Mouse (Mus musculus): ENCODE results near the gene Ttyh2.
"Not testable (repeated sequence)": the region's sequence is repeated elsewhere in the genome, so short reads cannot be mapped to it uniquely, and the experiment has no call there.

Ttyh2 gene

DNA sequence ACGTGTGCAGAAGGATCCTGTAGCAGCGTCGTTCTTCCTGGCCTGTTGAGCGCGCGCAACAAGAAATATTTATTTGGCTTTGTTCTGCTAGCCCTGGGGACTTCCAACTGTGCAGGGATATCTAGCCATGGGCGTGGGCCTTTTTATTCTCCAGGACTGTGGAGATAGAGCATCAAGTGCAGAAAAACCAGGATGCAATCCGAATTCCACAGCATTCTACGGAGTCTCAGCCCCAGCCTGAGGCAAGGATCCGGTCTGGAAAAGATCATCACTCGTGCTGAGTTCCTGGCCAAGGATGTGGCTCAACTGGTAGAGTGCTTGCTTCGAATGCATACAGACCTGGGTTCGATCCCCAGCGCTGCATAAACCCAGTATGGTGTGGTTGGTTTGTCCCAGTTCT lies 13.1 kb upstream of the Ttyh2 start:
- DNase-seq: no peak

DNA sequence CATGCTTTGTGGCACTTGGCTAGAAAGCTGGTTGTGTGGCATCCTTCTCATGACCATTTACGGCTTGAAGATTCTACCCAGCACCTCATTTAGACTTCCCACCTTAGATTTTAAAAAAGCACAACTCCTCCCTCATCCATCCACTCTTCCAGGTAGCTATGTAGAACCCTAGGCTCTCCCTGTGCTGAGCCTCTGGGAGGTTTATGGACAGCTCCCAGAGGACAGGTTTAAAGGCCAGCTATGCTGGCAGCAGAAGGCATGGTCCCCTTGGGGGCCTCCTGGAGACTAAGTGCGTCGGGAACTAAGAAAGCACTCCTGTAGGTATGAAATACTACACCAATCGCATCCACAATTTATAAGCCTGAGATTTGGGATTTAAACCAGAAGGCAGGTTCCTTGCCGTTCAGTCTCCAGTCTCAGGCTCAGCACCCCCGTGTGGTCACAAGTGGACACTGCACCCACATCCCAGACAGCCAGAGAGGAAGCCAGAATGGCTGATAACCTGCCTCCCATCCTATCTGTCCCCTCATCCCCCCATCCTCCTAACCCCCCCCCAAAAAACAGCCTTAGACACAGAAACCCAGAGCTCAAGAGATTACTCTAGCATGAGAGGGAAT lies 12.4 kb upstream of the Ttyh2 start:
- peak; percentile 78 to 88 for DNase-seq

DNA sequence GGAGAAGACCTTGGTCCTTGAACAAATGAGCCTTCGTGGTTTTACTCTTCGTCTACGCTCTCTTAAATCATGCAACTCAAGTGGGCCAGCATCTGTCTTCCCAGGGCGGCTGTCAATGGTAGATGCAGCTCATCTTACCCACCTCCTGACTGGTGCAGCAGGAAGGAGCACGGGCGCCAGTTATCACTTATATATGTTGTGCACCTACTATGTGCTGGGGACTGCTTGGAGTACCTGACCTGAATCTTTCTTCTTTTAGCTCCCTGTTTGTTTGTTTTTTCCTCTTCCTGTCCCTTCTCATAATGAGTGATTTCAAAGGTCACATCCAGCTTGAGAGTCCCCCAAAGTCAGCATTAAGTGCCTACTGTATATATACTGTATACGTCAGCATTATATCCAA lies 11.1 kb upstream of the Ttyh2 start:
- no peak for DNase-seq

DNA sequence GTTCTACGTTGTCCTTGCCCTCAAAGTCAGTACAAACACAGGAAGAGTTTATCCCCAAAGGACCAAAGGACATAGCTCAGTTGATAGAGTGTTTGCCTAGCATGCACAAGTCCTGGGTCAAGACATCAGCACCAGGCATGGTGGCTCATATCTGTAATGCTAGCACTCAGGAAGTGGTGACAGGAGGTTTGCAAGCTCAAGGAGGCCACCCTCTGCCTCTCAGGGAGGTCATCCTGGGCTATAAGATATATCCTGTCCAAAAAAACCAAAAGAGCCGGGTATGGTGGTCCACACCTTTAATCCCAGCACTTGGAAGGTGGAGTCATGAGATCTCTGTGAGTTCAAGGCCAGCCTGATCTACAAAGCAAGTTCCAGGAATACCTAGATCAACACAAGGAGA lies 9.8 kb upstream of the Ttyh2 start:
- no peak for DNase-seq

DNA sequence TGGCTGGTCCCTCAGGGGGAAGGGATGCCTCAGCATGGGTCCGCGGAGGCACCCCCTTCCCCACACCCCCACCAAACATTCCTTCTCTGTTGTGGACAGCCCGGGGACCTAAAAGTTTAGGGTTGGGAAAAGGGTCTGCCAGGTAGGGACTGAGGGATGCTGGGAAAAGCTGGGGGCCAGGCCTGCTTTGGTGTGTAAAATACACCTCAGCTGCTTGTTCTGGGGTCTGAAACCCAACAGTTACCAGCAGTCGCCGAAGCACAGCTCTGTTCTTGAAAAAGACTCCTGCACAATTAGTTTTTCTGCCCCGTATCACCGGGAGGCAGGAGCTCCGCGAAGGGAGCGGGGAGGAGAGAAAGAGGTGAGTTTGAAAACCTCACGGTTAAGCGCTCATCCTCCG lies 8.4 kb upstream of the Ttyh2 start:
- DNase-seq: no peak

DNA sequence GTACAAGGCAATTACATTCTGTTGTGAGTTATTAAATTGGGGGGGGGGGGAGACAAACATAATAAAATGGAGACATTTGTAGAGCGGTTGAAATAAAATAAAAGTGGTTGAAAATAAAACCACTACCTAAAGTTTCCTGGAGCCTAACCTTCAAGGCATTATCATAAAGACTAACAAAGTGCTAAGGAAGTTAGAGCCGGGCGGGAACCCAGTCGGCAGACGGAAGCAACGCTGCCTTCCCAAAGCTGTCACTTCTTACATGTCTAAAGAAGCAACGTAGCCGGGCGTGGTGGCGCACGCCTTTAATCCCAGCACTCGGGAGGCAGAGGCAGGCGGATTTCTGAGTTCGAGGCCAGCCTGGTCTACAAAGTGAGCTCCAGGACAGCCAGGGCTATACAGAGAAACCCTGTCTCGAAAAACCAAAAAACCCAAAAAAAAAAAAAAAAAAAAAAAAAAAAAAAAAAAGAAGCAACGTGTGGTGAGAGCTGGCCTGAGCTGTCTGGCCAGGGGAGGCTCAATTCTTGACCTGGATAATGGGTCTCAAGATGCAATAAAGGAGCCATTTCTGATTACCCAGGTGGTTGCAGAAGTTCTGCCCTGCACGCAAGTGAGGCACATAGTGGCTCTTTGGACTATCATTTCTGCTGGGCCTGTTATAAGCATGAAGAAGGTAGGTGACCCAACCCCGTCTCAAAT lies 7.8 kb upstream of the Ttyh2 start:
- DNase-seq: no peak

DNA sequence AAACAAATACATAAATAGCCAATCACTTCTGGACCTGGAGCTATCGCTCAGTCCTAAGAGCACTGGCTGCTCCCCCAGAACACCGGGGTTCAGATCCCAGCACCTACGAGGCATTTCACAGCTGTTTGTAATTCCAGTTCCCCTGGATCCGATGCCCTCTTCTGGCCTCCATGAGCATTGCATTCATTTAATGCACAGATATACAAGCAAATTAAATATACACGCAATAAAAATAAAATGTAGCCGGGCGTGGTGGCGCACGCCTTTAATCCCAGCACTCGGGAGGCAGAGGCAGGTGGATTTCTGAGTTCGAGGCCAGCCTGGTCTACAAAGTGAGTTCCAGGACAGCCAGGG lies 7.3 kb upstream of the Ttyh2 start:
- peak; percentile 52 to 66 for DNase-seq

DNA sequence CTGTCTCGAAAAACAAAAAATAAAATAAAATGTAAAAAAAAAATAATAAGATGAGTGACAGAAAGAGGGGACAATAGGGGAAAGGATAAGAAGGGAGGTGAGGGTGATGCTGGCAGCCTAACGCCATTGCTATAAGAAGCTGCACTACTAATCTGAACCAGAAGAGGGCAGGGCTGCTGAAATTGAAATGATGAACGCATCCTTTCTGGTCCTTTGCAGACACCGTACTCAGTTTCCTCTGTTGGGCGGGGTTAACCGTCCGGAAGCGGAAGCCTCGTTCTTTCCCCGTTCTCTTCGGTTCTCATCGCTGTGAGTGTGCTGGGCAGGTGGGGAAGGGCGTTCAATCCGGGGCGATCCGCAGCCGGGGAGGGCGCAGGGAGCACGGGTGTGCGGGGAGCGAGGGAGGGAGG lies 6.9 kb upstream of the Ttyh2 start, which contains the start of gene Rpl38:
Gene Rpl38 (plus strand): TSS at position 224 of the 410 bp plus-strand sequence.
- peak; percentile 95 for DNase-seq

DNA sequence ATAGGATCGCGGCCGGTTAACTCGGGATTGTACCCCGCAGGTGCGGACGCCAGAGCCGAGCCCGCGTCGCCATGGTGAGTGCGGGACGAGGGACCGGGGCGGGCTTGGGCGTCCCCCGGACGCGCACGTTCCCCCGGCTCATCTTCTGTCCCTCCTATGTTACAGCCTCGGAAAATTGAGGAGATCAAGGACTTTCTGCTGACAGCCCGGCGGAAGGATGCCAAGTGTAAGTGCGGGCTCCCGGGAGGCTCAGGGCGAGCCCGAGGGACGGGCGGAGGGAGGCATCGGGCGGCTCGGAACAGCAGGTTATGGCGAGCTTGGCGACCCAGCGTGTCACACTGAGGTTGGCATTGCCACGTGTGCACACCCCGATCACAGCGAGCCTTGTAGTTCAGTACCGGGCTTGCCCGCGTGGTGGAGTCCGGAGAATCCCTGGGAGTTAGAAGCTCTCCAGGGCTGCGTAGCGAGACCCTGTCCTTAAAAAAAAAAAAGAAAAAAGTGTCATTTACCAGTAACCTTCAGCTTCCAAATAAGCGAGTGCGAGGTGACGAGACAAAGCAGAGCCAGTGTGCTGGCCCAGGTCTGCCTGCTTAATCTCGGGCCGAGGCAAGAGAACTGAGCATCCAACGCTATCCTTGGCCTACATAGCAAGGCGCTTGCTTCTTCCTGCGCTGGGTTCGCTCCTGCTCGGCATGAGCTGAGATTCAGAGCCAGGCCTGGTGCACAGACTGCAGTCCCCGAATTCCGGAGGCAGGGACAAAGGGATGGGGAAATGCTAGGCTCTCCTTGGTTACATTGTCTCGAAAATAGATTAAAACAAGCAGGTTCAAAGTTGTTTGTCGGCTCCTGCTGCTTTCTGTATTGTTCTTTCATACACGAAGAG lies 6.2 kb upstream of the Ttyh2 start:
- DNase-seq: peak; percentile 73 to 84

DNA sequence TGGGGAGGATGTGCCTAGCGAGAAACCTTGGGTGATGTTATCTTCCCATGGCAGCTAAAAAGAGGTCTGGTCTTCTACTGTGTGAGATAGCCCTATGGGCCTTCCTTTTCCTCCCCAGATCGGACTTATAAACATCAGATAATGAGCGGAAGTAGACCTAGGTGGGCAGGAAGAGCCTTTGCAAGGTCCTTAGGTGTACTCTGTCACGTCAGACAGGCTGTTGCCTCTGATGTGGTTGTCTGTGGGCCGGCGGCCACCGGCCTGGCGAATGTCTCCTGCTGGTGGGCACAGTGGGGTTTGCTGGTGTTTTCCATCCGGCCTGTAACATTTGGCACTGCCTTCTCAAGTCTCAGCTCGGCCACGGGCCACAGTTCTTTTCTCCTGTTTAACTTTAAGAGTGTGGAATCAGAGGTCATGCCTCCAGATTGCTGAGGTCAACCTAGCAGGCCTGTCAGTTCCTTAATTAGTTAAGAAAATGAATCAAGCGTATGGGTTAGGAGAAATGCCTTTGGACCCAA lies 5.5 kb upstream of the Ttyh2 start:
- DNase-seq: peak in 1 of 2 experiments; percentile 38

DNA sequence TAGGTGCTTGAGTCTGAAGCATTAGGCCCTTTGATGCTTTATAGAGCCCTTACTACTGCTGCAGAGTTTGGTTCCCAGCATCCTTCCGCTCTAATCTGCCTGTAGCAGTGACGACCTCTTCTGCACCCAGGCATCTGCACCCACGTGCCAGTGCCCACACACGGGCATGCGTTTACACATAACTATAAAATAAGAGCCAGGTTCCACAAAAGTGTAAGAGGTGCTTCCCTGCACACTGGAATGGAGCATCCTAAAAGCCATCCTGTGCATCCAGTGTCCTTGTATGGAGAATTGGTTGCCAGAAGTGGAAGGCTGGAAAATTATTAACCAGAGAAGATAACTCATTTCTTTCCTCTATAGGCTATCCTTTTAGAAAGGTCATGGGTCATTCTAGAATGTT lies 4.1 kb upstream of the Ttyh2 start:
- no peak for DNase-seq

DNA sequence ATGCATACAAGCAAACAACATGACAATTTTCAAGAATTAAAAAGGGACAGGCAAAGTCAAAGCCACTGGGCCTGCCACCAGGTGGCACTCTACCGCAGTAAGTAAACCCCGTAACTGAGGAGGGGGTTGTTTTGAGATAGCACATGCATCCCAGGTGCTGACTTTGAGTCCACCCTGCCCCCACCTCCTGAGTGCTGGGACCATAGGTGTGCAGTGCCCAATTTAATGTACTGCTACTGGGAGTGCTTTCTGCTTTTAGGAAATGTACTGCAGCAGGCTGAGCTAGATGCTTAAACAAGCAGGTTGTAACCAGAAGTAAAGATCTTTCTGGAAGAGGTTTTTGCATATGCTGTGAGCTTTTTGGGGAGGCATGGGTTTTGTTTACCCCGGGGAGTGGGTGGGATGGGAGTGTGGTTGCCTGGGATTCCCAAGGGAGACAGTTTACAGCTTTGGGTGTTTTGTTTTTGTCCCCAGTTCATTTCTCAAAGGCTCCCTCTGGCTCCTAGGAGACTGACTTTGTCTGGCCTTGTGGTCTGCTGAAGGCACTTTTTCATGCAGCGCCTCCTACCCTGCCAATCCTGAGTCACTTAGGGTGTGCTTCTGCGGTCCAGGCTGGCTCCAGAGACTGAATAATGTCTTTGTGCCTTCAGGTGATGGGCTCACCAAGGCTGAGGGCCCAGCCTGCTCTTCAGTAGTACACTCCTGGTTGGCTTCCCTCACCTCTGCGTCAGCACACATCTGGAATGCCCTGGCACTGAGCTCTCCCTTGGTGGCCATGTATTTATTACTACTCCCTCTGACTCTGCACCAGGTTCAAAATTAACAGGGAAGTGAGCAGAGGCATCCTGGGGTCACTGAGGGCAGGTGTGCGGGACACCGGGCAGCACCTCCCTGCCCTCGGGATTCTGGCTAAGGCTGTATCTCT lies 2.2 kb upstream of the Ttyh2 start:
- peak; percentile 60 to 80 for DNase-seq

DNA sequence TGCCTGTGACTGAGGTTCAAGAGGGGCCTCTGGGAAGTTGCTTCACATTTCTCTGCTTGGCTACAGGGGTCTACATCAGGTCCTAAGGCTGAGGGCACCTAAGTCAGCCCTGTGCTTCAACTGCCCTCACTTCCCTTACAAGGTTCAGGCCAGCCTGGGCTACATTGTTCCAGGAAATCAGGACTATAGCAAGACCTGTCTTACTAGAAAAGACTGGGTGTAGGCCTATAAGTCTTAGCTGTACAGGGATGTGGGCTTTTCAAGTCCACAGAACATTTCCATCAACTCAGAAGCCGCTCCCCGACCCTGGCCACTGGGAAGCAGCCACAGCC lies 1.5 kb upstream of the Ttyh2 start:
- DNase-seq: no peak

DNA sequence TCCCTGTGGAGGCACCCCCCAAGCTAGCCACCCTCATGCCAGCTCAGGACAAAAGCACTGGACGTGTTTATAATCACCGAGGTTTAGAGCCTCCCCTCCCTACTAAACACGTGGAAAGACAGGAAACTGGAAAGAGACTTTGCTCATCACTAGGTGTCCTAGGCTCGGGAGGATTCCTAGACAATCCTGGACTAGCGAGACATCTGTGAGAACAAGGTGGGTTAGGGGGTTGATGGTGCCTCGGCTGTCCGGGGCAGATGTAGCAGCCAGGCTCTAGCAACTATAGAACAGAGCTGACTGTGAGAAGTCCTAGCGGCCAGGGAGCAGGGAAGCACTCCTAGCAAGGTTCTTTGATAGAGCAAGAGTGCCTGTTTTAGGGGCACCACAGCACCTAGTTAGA lies 1.1 kb upstream of the Ttyh2 start:
- no peak for DNase-seq

DNA sequence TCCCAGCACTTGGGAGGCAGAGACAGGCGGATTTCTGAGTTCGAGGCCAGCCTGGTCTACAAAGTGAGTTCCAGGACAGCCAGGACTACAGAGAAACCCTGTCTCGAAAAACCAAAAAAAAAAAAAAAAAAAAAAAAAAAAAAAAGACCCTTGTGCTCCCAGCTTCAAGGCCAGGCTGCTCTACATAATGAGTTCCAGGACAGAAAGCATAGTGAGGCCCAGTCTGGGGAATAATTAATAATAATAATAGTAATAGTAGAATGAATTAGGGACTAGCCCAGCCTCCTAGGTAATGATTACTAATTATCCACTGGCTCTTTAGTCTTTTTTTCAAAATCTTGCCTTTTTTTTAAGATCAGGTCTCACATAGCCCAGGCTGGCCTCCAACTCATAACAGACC lies 435 bp upstream of the Ttyh2 start:
- not testable (repeated sequence) for DNase-seq

DNA sequence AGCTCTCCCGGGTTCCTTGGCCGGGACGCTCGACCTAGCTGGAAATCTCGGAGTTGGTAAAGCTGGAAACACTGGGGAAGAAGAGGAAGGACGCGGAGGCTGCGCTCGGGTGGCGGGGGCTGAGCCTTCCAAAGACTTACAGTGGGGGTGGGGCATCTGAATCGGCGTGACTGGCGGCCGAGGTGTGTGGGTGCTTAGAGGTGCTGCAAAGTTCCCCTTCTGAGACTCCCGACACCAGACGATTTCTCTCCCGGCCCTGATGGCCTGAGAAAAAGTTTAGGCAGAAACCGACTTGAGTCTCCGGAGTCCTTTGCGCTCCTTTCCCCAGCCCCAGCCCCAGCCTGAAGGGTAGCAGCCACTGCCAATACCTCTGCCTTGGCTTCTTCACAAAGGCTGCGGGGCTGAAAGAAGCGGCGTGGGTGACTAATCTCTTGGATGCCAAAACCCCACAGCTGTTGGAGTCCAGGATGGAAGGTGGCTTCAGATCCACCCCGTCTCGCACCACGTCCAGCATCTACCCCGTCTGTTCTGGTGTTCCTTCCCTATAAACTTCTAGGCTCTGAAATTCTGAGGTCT lies 683 bp downstream of the Ttyh2 start:
- DNase-seq: peak; percentile 67 to 75

DNA sequence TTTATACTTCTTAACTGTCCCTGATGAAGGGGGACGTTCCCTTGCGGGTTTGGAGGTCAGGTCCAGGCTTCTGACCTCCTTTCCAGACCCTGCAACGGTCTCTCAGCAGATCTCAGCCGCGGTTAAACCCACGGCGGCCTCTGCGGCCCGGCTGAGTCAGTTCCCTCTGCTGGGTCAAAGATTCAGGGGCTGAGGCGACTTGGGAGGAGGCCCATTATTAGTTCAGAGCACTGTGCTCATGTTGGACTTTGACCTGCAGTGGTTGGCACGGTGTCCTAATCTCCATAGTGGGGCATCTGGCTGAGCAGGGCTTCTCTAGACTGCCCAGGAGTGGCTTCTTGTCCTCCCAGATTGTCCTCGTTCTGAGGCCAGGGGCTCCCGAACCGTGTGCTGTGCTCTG lies 1.2 kb downstream of the Ttyh2 start:
- peak; percentile 56 to 61 for DNase-seq

DNA sequence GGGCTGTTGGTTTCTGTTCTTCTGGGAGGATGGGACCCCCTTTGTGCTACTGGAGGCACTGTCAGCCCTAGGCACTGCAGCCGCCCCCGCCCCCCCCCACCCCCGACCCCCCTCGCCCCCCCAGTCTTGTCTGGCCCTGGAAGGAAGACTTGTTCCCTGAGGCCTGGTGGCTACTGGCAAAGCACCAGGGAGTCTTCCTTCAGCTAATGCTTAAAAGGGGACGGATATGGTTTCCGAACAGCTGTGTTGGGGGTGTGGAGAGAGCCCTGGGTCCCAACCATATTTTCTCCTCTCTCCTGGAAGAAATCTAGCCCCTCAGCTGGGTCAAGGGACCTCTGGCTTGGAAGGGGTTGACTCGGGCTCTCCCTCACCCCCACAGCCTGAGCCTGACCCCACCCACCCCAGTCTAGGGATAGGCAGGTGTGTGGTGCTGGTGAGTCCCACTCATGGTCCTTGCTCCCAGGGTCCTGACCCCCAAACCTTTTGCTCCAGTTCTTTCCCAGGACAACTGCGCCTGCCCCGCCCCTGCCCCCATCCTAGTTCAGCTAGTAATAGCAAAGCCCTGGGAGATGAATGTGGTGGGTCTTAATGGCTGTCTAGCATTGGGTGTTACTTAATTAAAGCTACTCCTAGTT lies 1.8 kb downstream of the Ttyh2 start:
- peak in 1 of 2 experiments; percentile 69 for DNase-seq

DNA sequence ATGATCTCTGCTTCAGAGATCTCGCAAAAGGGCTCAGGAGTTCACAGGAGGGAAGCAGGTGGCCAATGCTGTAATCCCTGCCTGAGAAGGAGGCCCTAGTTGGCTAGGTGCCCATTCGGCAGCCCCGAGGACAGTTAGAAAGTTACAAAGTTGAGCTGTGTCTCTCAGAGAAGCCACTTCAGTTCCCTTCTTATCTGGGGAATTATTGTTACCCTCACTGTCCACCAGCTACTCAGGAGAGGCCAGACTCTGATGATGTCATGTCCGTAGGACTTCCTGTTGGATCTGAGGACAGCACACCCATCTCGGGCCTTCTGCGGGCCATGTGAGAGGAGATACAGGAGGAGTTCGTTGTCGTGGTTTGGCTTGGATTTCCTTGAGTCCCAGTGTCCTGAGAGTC lies 4.4 kb downstream of the Ttyh2 start:
- peak; percentile 55 to 67 for DNase-seq

DNA sequence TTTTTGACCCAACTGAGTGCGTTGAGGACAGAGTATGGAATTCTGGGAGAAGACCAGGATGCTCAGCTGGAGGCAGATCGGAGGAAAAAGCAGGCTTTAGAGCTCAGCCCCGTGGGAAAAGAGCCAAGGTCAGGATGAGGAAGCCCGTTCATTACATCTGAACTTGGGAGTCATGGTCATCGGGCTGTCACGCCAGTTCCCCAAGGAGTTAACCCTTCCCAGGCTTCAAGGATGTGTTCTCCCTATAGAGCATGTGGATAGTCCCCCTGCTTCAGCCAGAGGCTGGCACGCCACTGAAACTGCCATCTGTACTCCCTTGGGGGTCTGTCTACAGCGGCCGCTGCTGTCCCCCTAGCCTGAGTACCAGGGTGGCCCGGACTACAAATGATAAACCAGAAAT lies 5.1 kb downstream of the Ttyh2 start:
- DNase-seq: no peak

DNA sequence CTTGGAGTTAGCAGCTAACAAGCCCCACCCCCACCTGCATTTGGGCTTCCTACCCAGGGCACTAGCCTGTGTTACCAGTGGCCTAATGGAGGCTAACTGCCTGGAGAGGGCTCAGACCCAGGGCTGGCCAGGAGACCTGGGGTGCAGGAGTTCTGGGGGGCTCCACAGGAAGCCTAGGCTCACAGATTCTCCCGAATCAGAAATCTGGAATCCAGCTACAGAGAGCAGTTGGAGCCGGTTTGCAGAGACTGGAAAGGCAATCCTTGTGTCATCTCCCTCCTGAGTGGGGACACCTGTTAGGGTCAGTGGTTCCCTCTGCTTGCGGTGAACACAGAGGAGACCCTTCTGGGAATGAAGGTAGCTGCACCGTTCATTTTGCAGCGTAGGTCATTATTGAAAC lies 5.8 kb downstream of the Ttyh2 start:
- peak; percentile 45 to 57 for DNase-seq

Data from cerebellum, postnatal 25 days (tissue).